Mouse (Mus musculus): ENCODE results near the gene Nars2.

DNA sequence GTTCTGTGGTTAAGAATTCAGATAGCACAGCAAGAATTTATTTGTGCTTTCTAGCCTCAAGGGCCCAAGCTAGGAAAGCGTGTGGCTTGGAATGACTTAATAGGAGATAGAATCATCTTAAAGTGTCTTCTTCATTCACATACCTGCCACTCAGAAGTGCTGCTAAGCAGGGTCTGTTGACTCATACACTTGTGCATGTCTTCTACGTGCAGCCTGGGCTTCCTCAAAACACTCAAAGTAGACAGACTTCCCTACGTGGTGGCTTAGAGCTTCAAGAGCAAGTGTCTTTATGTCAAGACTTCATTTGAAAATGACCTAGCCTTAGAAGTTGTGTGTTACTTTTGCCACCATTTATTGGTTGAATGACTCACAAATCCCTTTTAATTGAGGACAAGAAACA, 142.9 kb downstream of the Nars2 start:
- TF ChIP-seq EP300 (IDR thresholded peaks at IDR 0.05; ENCODE audit: insufficient read depth, low read depth, low read length) (no peak), CTCF (IDR thresholded peaks at IDR 0.05) (no peak)

Measured in heart, adult 2 months (tissue).